Mouse (Mus musculus): Measurements from ENCODE around the gene Pcdh19.

DNA sequence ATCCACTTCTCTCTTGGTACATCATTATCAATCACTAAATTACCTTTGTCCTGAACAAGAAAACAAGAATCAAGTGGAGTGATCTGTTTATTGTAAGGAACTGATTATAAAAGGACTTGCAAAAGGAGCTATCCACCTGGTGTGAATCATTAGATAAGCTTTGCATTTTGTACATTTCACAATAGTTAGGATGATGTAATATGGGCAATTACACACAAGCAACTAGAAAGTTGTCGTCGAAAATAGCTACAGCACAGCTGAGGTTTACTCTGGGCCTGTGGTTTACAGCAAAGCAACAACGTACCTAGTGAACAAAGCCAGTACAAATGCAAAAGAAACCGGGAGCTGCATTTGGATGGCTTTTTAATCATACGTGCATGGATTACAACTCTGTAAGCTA is 28.7 kb downstream of the Pcdh19 start:
- TF ChIP-seq POLR2A (IDR thresholded peaks at IDR 0.05; ENCODE audit: low read depth, low read length) (no peak), CTCF (IDR thresholded peaks at IDR 0.05; ENCODE audit: extremely low read depth, insufficient read length, insufficient replicate concordance, low read depth, low read length) (no peak)
